Mouse (Mus musculus): ENCODE data around the gene Enpp3. TPM values are rescaled to one million over a fixed set of nuclear protein-coding genes. Genes with fewer than 3 reads are reported as not detected.
"Not testable (repeated sequence)": the region's sequence is repeated elsewhere in the genome, so short reads cannot be mapped to it uniquely, and the experiment has no call there.

Gene Enpp3
- polyA plus RNA-seq, 1 experiment from 2014 or later, result 3.3 TPM

GRCm38 (mm10) chr10:24805876-24806275 is 36.7 kb downstream of the Enpp3 start:
- ATAC-seq (ENCODE audit: low read depth), result no peak
- 89% methylated on average over 10 of the region's 10 CpGs for WGBS
- Histone ChIP-seq H3K9ac (replicated peaks; ENCODE audit: low read depth, low read length) (no peak overlapping the region), H3K27ac (ENCODE audit: low read depth, low read length) (no peak overlapping the region), H3K27me3 (ENCODE audit: control insufficient read depth, insufficient read depth, low read length) (no peaks in the 10 kb centered on the region), H3K4me3 (ENCODE audit: low read depth, low read length) (no peak overlapping the region), H3K9me3 (ENCODE audit: control insufficient read depth, low read length) (no peaks in the 10 kb centered on the region), H3K4me2 (ENCODE audit: low read depth, low read length) (no peak overlapping the region), H3K36me3 (ENCODE audit: control insufficient read depth, insufficient read depth, low read length) (no peaks in the 10 kb centered on the region), H3K4me1 (ENCODE audit: control insufficient read depth, insufficient read depth, low read length) (no peaks in the 10 kb centered on the region)

- H3K9ac ChIP-seq (replicated peaks; ENCODE audit: low read depth, low read length), result no peak overlapping the region
- H3K9me3 ChIP-seq (ENCODE audit: control insufficient read depth, low read length), result no peaks in the 10 kb centered on the region
- 73% methylated on average over 2 of the region's 2 CpGs for WGBS
- ATAC-seq (ENCODE audit: low read depth), result no peak
- no peak overlapping the region for H3K4me2 ChIP-seq (ENCODE audit: low read depth, low read length)
- no peaks in the 10 kb centered on the region for H3K27me3 ChIP-seq (ENCODE audit: control insufficient read depth, insufficient read depth, low read length)
- H3K36me3 ChIP-seq (ENCODE audit: control insufficient read depth, insufficient read depth, low read length), result no peaks in the 10 kb centered on the region
- H3K4me1 ChIP-seq (ENCODE audit: control insufficient read depth, insufficient read depth, low read length), result no peaks in the 10 kb centered on the region
- no peak overlapping the region for H3K4me3 ChIP-seq (ENCODE audit: low read depth, low read length)
- H3K27ac ChIP-seq (ENCODE audit: low read depth, low read length), result no peak overlapping the region
Observed at GRCm38 (mm10) chr10:24805173-24805572, 37.5 kb downstream of the Enpp3 start.

GRCm38 (mm10) chr10:24802742-24803244 is 39.8 kb downstream of the Enpp3 start:
- H3K9me3 ChIP-seq (ENCODE audit: control insufficient read depth, low read length); H3K4me1 ChIP-seq (ENCODE audit: control insufficient read depth, insufficient read depth, low read length); H3K36me3 ChIP-seq (ENCODE audit: control insufficient read depth, insufficient read depth, low read length); H3K4me2 ChIP-seq (ENCODE audit: low read depth, low read length); H3K9ac ChIP-seq (replicated peaks; ENCODE audit: low read depth, low read length); H3K27me3 ChIP-seq (ENCODE audit: control insufficient read depth, insufficient read depth, low read length); ATAC-seq (ENCODE audit: low read depth); H3K27ac ChIP-seq (ENCODE audit: low read depth, low read length); H3K4me3 ChIP-seq (ENCODE audit: low read depth, low read length): not testable (repeated sequence)
- 94% methylated on average over 2 of the region's 2 CpGs for WGBS

- Histone ChIP-seq H3K4me1 (ENCODE audit: control insufficient read depth, insufficient read depth, low read length) (no peaks in the 10 kb centered on the region), H3K4me3 (ENCODE audit: low read depth, low read length) (no peak overlapping the region), H3K36me3 (ENCODE audit: control insufficient read depth, insufficient read depth, low read length) (no peaks in the 10 kb centered on the region), H3K9me3 (ENCODE audit: control insufficient read depth, low read length) (no peaks in the 10 kb centered on the region), H3K27ac (ENCODE audit: low read depth, low read length) (no peak overlapping the region), H3K9ac (replicated peaks; ENCODE audit: low read depth, low read length) (no peak overlapping the region), H3K27me3 (ENCODE audit: control insufficient read depth, insufficient read depth, low read length) (no peaks in the 10 kb centered on the region), H3K4me2 (ENCODE audit: low read depth, low read length) (no peak overlapping the region)
- WGBS, result 99% methylated on average over 2 of the region's 2 CpGs
- no peak for ATAC-seq (ENCODE audit: low read depth)
Observed at GRCm38 (mm10) chr10:24801796-24802195, 40.8 kb downstream of the Enpp3 start.

GRCm38 (mm10) chr10:24797246-24797645 is 45.4 kb downstream of the Enpp3 start:
- no peak overlapping the region for H3K4me2 ChIP-seq (ENCODE audit: low read depth, low read length)

GRCm38 (mm10) chr10:24792756-24793155 is 49.9 kb downstream of the Enpp3 start:
- H3K27ac ChIP-seq (ENCODE audit: low read depth, low read length), result no peak overlapping the region
- 94% methylated on average over 7 of the region's 7 CpGs for WGBS
- H3K27me3 ChIP-seq (ENCODE audit: control insufficient read depth, insufficient read depth, low read length), result no peaks in the 10 kb centered on the region
- H3K9me3 ChIP-seq (ENCODE audit: control insufficient read depth, low read length), result no peaks in the 10 kb centered on the region
- H3K4me1 ChIP-seq (ENCODE audit: control insufficient read depth, insufficient read depth, low read length), result no peaks in the 10 kb centered on the region
- no peaks in the 10 kb centered on the region for H3K36me3 ChIP-seq (ENCODE audit: control insufficient read depth, insufficient read depth, low read length)
- H3K4me3 ChIP-seq (ENCODE audit: low read depth, low read length), result no peak overlapping the region
- no peak overlapping the region for H3K9ac ChIP-seq (replicated peaks; ENCODE audit: low read depth, low read length)
- no peak for ATAC-seq (ENCODE audit: low read depth)
- no peak overlapping the region for H3K4me2 ChIP-seq (ENCODE audit: low read depth, low read length)

More at GRCm38 (mm10) chr10:24797246-24797645, 45.4 kb downstream of the Enpp3 start:
- Histone ChIP-seq H3K36me3 (ENCODE audit: control insufficient read depth, insufficient read depth, low read length) (no peaks in the 10 kb centered on the region), H3K27ac (ENCODE audit: low read depth, low read length) (no peak overlapping the region), H3K4me1 (ENCODE audit: control insufficient read depth, insufficient read depth, low read length) (no peaks in the 10 kb centered on the region), H3K27me3 (ENCODE audit: control insufficient read depth, insufficient read depth, low read length) (no peaks in the 10 kb centered on the region), H3K9ac (replicated peaks; ENCODE audit: low read depth, low read length) (no peak overlapping the region), H3K4me3 (ENCODE audit: low read depth, low read length) (no peak overlapping the region), H3K9me3 (ENCODE audit: control insufficient read depth, low read length) (no peaks in the 10 kb centered on the region)
- 55% methylated on average over 5 of the region's 5 CpGs for WGBS
- no peak for ATAC-seq (ENCODE audit: low read depth)

GRCm38 (mm10) chr10:24789747-24790545 is 52.7 kb downstream of the Enpp3 start:
- H3K27me3 ChIP-seq (ENCODE audit: control insufficient read depth, insufficient read depth, low read length), result no peaks in the 10 kb centered on the region

GRCm38 (mm10) chr10:24785345-24785744 is 57.3 kb downstream of the Enpp3 start:
- Histone ChIP-seq H3K4me2 (ENCODE audit: low read depth, low read length) (no peak overlapping the region), H3K27me3 (ENCODE audit: control insufficient read depth, insufficient read depth, low read length) (no peaks in the 10 kb centered on the region), H3K27ac (ENCODE audit: low read depth, low read length) (no peak overlapping the region), H3K4me1 (ENCODE audit: control insufficient read depth, insufficient read depth, low read length) (no peaks in the 10 kb centered on the region), H3K36me3 (ENCODE audit: control insufficient read depth, insufficient read depth, low read length) (no peaks in the 10 kb centered on the region), H3K9me3 (ENCODE audit: control insufficient read depth, low read length) (no peaks in the 10 kb centered on the region), H3K4me3 (ENCODE audit: low read depth, low read length) (no peak overlapping the region), H3K9ac (replicated peaks; ENCODE audit: low read depth, low read length) (no peak overlapping the region)
- 80% methylated on average over 4 of the region's 4 CpGs for WGBS
- ATAC-seq (ENCODE audit: low read depth), result no peak

More at GRCm38 (mm10) chr10:24789747-24790545, 52.7 kb downstream of the Enpp3 start:
- no peaks in the 10 kb centered on the region for H3K9me3 ChIP-seq (ENCODE audit: control insufficient read depth, low read length)
- ATAC-seq (ENCODE audit: low read depth), result no peak
- H3K9ac ChIP-seq (replicated peaks; ENCODE audit: low read depth, low read length), result no peak overlapping the region
- H3K27ac ChIP-seq (ENCODE audit: low read depth, low read length), result no peak overlapping the region
- no peak overlapping the region for H3K4me2 ChIP-seq (ENCODE audit: low read depth, low read length)
- H3K36me3 ChIP-seq (ENCODE audit: control insufficient read depth, insufficient read depth, low read length), result no peaks in the 10 kb centered on the region
- H3K4me1 ChIP-seq (ENCODE audit: control insufficient read depth, insufficient read depth, low read length), result no peaks in the 10 kb centered on the region
- 72% methylated on average over 11 of the region's 11 CpGs for WGBS
- H3K4me3 ChIP-seq (ENCODE audit: low read depth, low read length), result no peak overlapping the region

GRCm38 (mm10) chr10:24784624-24785276 is 57.9 kb downstream of the Enpp3 start:
- Histone ChIP-seq H3K9ac (replicated peaks; ENCODE audit: low read depth, low read length) (no peak overlapping the region), H3K27me3 (ENCODE audit: control insufficient read depth, insufficient read depth, low read length) (no peaks in the 10 kb centered on the region), H3K4me2 (ENCODE audit: low read depth, low read length) (no peak overlapping the region), H3K4me1 (ENCODE audit: control insufficient read depth, insufficient read depth, low read length) (no peaks in the 10 kb centered on the region), H3K36me3 (ENCODE audit: control insufficient read depth, insufficient read depth, low read length) (no peaks in the 10 kb centered on the region), H3K9me3 (ENCODE audit: control insufficient read depth, low read length) (no peaks in the 10 kb centered on the region), H3K27ac (ENCODE audit: low read depth, low read length) (no peak overlapping the region), H3K4me3 (ENCODE audit: low read depth, low read length) (no peak overlapping the region)
- ATAC-seq (ENCODE audit: low read depth), result no peak
- WGBS, result 92% methylated on average over 9 of the region's 9 CpGs
